Mouse (Mus musculus) MEL (cell line): ENCODE measurements around the gene Ankrd54. TPM values are rescaled to one million over a fixed set of nuclear protein-coding genes. Genes with fewer than 3 reads are reported as not detected.
A peak's percentile ranks its signal among the peaks of the same experiment; 100 is the strongest.

ENCODE experiments used
- DNase-seq: peaks from one replicate; pipeline ENCODE4 v3.0.0; 2011; ENCODE audit warnings: low read depth, low spot score
- H3K27ac ChIP-seq: 2 replicates; pipeline ENCODE4 v1.5.1; 2012; ENCODE audit warnings: low read depth, mild to moderate bottlenecking, control low read depth, low read length, moderate library complexity; ENCODE audit not compliant: control insufficient read depth
- H3K27me3 ChIP-seq, 2 experiments: fragments of 150-350 bp in 1 of 2; sonication (generic) in 1 of 2; 2 replicates each; pipeline ENCODE4 v1.6.1; 2012; ENCODE audit warnings: low read length in 2 of 2, mild to moderate bottlenecking in 2 of 2, improper control_type of control experiment in 1 of 2, moderate library complexity in 1 of 2; ENCODE audit not compliant: insufficient read depth in 2 of 2, control insufficient read depth in 1 of 2
- H3K36me3 ChIP-seq, 2 experiments: 2 replicates each; pipeline ENCODE4 v1.6.1; 2012 to 2014; ENCODE audit warnings: low read length in 2 of 2, improper control_type of control experiment in 1 of 2, inconsistent platforms in 1 of 2, mild to moderate bottlenecking in 1 of 2; ENCODE audit not compliant: insufficient read depth in 2 of 2, control insufficient read depth in 1 of 2
- H3K4me1 ChIP-seq, 2 experiments: fragments of 150-350 bp in 1 of 2; sonication (generic) in 1 of 2; 2 replicates each; pipeline ENCODE4 v1.6.1; 2012; ENCODE audit warnings: low read length in 2 of 2, improper control_type of control experiment in 1 of 2, mild to moderate bottlenecking in 1 of 2; ENCODE audit not compliant: insufficient read depth in 2 of 2, control insufficient read depth in 1 of 2
- H3K4me3 ChIP-seq, 2 experiments: fragments of 150-350 bp in 1 of 2; sonication (generic) in 1 of 2; 2 replicates each; pipeline ENCODE4 v1.5.1; 2012; ENCODE audit warnings: low read depth in 2 of 2, low read length in 2 of 2, mild to moderate bottlenecking in 2 of 2, moderate library complexity in 2 of 2, control low read depth in 1 of 2, improper control_type of control experiment in 1 of 2; ENCODE audit not compliant: control insufficient read depth in 1 of 2, insufficient read depth in 1 of 2
- H3K79me2 ChIP-seq: 2 replicates; pipeline ENCODE4 v1.6.1; 2012; ENCODE audit warnings: mild to moderate bottlenecking, low read length, moderate library complexity; ENCODE audit not compliant: control insufficient read depth, poor library complexity, insufficient read depth
- H3K9ac ChIP-seq: 2 replicates; pipeline ENCODE4 v1.6.1; 2012; ENCODE audit warnings: low read depth, mild to moderate bottlenecking, control low read depth, low read length, moderate library complexity; ENCODE audit not compliant: control insufficient read depth, poor library complexity, severe bottlenecking
- H3K9me3 ChIP-seq: fragments of 150-350 bp; sonication (generic); replicated peaks from 2 replicates; pipeline ENCODE4 v1.6.1; 2012; ENCODE audit warnings: mild to moderate bottlenecking, low read length, improper control_type of control experiment, moderate library complexity; ENCODE audit not compliant: insufficient read depth
- CHD1 ChIP-seq: IDR thresholded peaks from 2 replicates; pipeline ENCODE4 v1.6.1; 2012; ENCODE audit warnings: low read depth, mild to moderate bottlenecking, inconsistent platforms, low read length, improper control_type of control experiment
- CHD2 ChIP-seq: IDR thresholded peaks from 2 replicates; pipeline ENCODE4 v1.6.1; 2011; ENCODE audit warnings: low read length, improper control_type of control experiment
- CTCF ChIP-seq, 3 experiments: IDR thresholded peaks in 2 of 3; conservative IDR thresholded peaks in 1 of 3; 2 replicates each; pipeline ENCODE4 v1.5.1; 2011 to 2012; ENCODE audit warnings: low read length in 3 of 3, low read depth in 2 of 3, mild to moderate bottlenecking in 2 of 3, improper control_type of control experiment in 1 of 3, inconsistent platforms in 1 of 3, mixed read lengths in 1 of 3, moderate library complexity in 1 of 3; ENCODE audit not compliant: control insufficient read depth in 1 of 3, insufficient read depth in 1 of 3, poor library complexity in 1 of 3, severe bottlenecking in 1 of 3
- E2F4 ChIP-seq: IDR thresholded peaks from 2 replicates; pipeline ENCODE4 v1.6.1; 2011; ENCODE audit warnings: low read depth, low read length, improper control_type of control experiment, borderline replicate concordance
- ELF1 ChIP-seq: IDR thresholded peaks from 2 replicates; pipeline ENCODE4 v1.6.1; 2014; ENCODE audit warnings: low read depth, mild to moderate bottlenecking, inconsistent platforms, low read length, improper control_type of control experiment, moderate library complexity
- EP300 ChIP-seq, 2 experiments: IDR thresholded peaks; 2 replicates each; pipeline ENCODE4 v1.6.1; 2011; ENCODE audit warnings: improper control_type of control experiment in 2 of 2, low read length in 2 of 2, low read depth in 1 of 2, mild to moderate bottlenecking in 1 of 2
- ETS1 ChIP-seq: IDR thresholded peaks from 2 replicates; pipeline ENCODE4 v1.6.1; 2012; ENCODE audit warnings: low read depth, mild to moderate bottlenecking, inconsistent platforms, low read length, improper control_type of control experiment, moderate library complexity
- GABPA ChIP-seq: IDR thresholded peaks from 2 replicates; pipeline ENCODE4 v1.6.1; 2012; ENCODE audit warnings: low read depth, mild to moderate bottlenecking, inconsistent platforms, low read length, improper control_type of control experiment, moderate library complexity
- GATA1 ChIP-seq: IDR thresholded peaks from 2 replicates; pipeline ENCODE4 v1.6.1; 2011; ENCODE audit warnings: low read depth, low read length, improper control_type of control experiment
- JUND ChIP-seq: IDR thresholded peaks from 2 replicates; pipeline ENCODE4 v1.6.1; 2011; ENCODE audit warnings: low read depth, mild to moderate bottlenecking, improper control_type of control experiment, low read length
- MAFK ChIP-seq: IDR thresholded peaks from 2 replicates; pipeline ENCODE4 v1.6.1; 2011; ENCODE audit warnings: low read depth, mild to moderate bottlenecking, low read length, improper control_type of control experiment, borderline replicate concordance
- MAX ChIP-seq: IDR thresholded peaks from 2 replicates; pipeline ENCODE4 v1.6.1; 2011; ENCODE audit warnings: low read length, improper control_type of control experiment
- MEF2A ChIP-seq: IDR thresholded peaks from 2 replicates; pipeline ENCODE4 v1.6.1; 2014; ENCODE audit warnings: low read depth, mild to moderate bottlenecking, inconsistent platforms, low read length, improper control_type of control experiment; ENCODE audit not compliant: poor library complexity, insufficient replicate concordance, severe bottlenecking; ENCODE audit errors: extremely low read depth
- MXI1 ChIP-seq: IDR thresholded peaks from 2 replicates; pipeline ENCODE4 v1.6.1; 2011; ENCODE audit warnings: mild to moderate bottlenecking, low read depth, low read length, improper control_type of control experiment
- MYB ChIP-seq: IDR thresholded peaks from 2 replicates; pipeline ENCODE4 v1.6.1; 2011; ENCODE audit warnings: mild to moderate bottlenecking, low read depth, low read length, improper control_type of control experiment
- MYC ChIP-seq: IDR thresholded peaks from 2 replicates; pipeline ENCODE4 v1.6.1; 2011; ENCODE audit warnings: low read depth, mild to moderate bottlenecking, low read length, improper control_type of control experiment, moderate library complexity
- NELFE ChIP-seq: IDR thresholded peaks from 2 replicates; pipeline ENCODE4 v1.6.1; 2011; ENCODE audit warnings: low read depth, low read length, improper control_type of control experiment
- POLR2A ChIP-seq, 2 experiments: IDR thresholded peaks; 2 replicates each; pipeline ENCODE4 v1.6.1; 2011 to 2012; ENCODE audit warnings: low read length in 2 of 2, mild to moderate bottlenecking in 2 of 2, control low read depth in 1 of 2, improper control_type of control experiment in 1 of 2, low read depth in 1 of 2, moderate library complexity in 1 of 2; ENCODE audit not compliant: control insufficient read depth in 1 of 2, insufficient read depth in 1 of 2, poor library complexity in 1 of 2
- POLR2AphosphoS2 ChIP-seq: IDR thresholded peaks from 2 replicates; pipeline ENCODE4 v1.6.1; 2011; ENCODE audit warnings: low read length, improper control_type of control experiment
- RAD21 ChIP-seq: IDR thresholded peaks from 2 replicates; pipeline ENCODE4 v1.6.1; 2011; ENCODE audit warnings: mild to moderate bottlenecking, low read depth, low read length, improper control_type of control experiment
- RCOR1 ChIP-seq: IDR thresholded peaks from 2 replicates; pipeline ENCODE4 v1.6.1; 2012; ENCODE audit warnings: low read depth, mild to moderate bottlenecking, inconsistent platforms, low read length, improper control_type of control experiment
- SMC3 ChIP-seq: IDR thresholded peaks from 2 replicates; pipeline ENCODE4 v1.6.1; 2011; ENCODE audit warnings: low read depth, low read length, improper control_type of control experiment
- TBP ChIP-seq: IDR thresholded peaks from 2 replicates; pipeline ENCODE4 v1.8.0; 2011; ENCODE audit warnings: low read depth, low read length, improper control_type of control experiment
- TCF12 ChIP-seq: IDR thresholded peaks from 2 replicates; pipeline ENCODE4 v1.6.1; 2014; ENCODE audit warnings: low read depth, mild to moderate bottlenecking, inconsistent platforms, low read length, improper control_type of control experiment, moderate library complexity
- USF1 ChIP-seq: IDR thresholded peaks from 2 replicates; pipeline ENCODE4 v1.6.1; 2014; ENCODE audit warnings: low read depth, mild to moderate bottlenecking, inconsistent platforms, low read length, improper control_type of control experiment, moderate library complexity
- USF2 ChIP-seq, 2 experiments: IDR thresholded peaks; 2 replicates each; pipeline ENCODE4 v1.6.1; 2011 to 2012; ENCODE audit warnings: improper control_type of control experiment in 2 of 2, low read length in 2 of 2, borderline replicate concordance in 1 of 2, inconsistent platforms in 1 of 2, low read depth in 1 of 2, mild to moderate bottlenecking in 1 of 2; ENCODE audit not compliant: insufficient read depth in 1 of 2
- ZKSCAN1 ChIP-seq: IDR thresholded peaks from 2 replicates; pipeline ENCODE4 v1.6.1; 2012; ENCODE audit warnings: low read depth, mild to moderate bottlenecking, inconsistent platforms, low read length, improper control_type of control experiment, moderate library complexity
- ZNF384 ChIP-seq: IDR thresholded peaks from 2 replicates; pipeline ENCODE4 v1.6.1; 2012; ENCODE audit warnings: low read depth, mild to moderate bottlenecking, inconsistent platforms, low read length, improper control_type of control experiment
- polyA plus RNA-seq, 2 experiments: library from polyadenylated mRNA; stranded (reverse) in 1 of 2; unstranded in 1 of 2; fragments of >175 nt in 1 of 2; fragments of >200 nt in 1 of 2; gene quantifications; 2 replicates each; pipeline versions ENCODE4 v1.2.1 to v1.2.4; 2012; ENCODE audit warnings: low replicate concordance in 2 of 2, low read depth in 1 of 2; ENCODE audit not compliant: insufficient read length in 2 of 2, insufficient read depth in 1 of 2, missing spikeins in 1 of 2
- total RNA-seq: library from RNA; depleted of rRNA; stranded (reverse); fragments of 300-350 nt; gene quantifications from 2 replicates; pipeline ENCODE4 v1.2.3, GENCODE M21; 2012

The Ankrd54 gene
- total and polyA plus RNA-seq, 3 experiments: 42.3 to 62.2 TPM; not detected in 1

DNA sequence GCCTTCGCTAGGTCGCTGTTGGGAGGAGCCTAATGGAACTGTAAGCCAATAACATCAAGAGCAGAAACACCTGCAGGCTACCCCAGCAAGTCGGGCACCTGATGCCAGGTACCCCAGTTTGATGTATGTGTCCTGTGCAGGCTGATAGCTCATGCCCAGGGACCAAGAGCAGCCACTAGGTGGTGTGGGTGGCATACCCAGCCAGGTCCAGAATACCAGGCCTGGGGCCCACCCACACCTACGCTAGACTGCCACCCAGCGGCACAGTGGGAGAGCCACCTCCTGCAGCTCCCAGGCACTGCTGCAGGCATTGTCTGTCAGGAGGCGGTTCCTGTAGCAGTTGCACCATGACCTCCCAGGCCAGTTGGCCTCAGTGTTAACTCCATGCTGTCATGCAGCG, 23.8 kb downstream of the Ankrd54 start (continued):
- TF ChIP-seq ELF1 (no peak), SMC3 (peak; percentile 80), GABPA (no peak), MYC (no peak), ZKSCAN1 (no peak), CTCF (IDR thresholded peaks at IDR 0.05 in 2 of 3, conservative IDR thresholded peaks at IDR 0.05 in 1 of 3; ENCODE audit: control insufficient read depth in 1 of 3, insufficient read depth in 1 of 3, low read depth in 2 of 3, low read length in 3 of 3, poor library complexity in 1 of 3, severe bottlenecking in 1 of 3) (peak; percentile 92 to 99 (median 93)), JUND (no peak), MEF2A (no peak)

DNA sequence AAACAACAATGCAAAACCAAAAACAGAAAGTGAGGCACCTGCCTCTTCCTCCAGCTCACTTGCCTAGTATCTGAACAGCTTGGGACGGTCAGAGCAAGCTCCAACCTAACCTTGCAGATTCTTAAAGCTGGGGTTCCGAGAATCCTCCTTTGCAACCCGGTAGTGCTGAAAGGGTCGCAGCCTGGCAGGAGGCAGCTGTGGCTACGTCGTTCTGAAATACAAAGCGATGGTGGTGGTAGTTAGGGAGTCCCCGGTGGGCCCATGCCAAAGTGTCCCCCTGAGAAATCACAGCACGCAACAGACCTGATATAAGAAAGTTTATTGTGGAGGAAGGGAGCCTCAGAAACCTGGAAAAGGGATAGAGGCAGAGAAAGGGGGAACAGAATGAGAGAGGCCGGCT, 24.4 kb downstream of the Ankrd54 start:
- Histone ChIP-seq H3K4me3 (peak overlapping the region; percentile 40 to 53), H3K9me3 (no peaks in the 10 kb centered on the region), H3K27ac (peak overlapping the region; percentile 53), H3K79me2 (no peaks in the 10 kb centered on the region; the same call in 1 of the 2 replicates), H3K36me3 (no peaks in the 10 kb centered on the region), H3K9ac (peak overlapping the region; percentile 60), H3K4me1 (peaks cover 0 to 12% of the 10 kb centered on the region in 2 experiments; a peak in 2 of 4 replicates), H3K27me3 (no peaks in the 10 kb centered on the region)
- no peak for DNase-seq
- TF ChIP-seq MAX (no peak), NELFE (no peak), USF1 (0 out of 2 replicates have a peak, but pooled peaks have one; percentile 1), TBP (no peak), EP300 (IDR thresholded peaks at IDR 0.05; ENCODE audit: low read depth in 1 of 2, low read length in 2 of 2) (no peak), MYC (0 out of 2 replicates have a peak, but pooled peaks have one; percentile 30), CHD1 (no peak), MEF2A (no peak)

DNA sequence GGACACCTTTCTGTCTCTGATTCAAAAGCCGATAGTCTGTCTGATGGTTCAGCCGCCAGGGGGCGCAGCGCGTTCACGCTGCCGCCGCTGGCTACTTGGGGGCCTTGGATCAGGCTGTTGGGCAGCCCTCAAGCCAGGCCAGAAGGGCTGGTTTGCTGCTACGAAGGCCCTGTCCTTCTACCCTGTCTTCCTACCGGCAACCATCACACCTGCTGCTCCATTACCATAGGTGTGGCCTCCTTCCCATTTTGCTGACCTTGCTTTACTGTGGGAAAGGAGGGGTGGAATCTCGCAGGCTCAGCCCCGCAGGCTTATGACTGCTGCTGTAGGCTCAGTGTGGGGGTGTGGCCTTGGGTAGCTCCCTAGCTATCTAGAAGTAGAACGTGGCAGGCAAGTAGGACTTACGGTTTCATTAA, 24.8 kb downstream of the Ankrd54 start:
- H3K4me1 ChIP-seq: peaks cover 0 to 12% of the 10 kb centered on the region in 2 experiments; a peak in 2 of 4 replicates
- H3K27ac ChIP-seq: peak overlapping the region; percentile 53
- DNase-seq: peak; percentile 93
- H3K79me2 ChIP-seq: no peaks in the 10 kb centered on the region; the same call in 1 of the 2 replicates
- H3K9ac ChIP-seq: peak overlapping the region; percentile 64
- no peaks in the 10 kb centered on the region for H3K9me3 ChIP-seq
- peak overlapping the region; percentile 40 to 53 for H3K4me3 ChIP-seq
- H3K27me3 ChIP-seq: no peaks in the 10 kb centered on the region
- no peaks in the 10 kb centered on the region for H3K36me3 ChIP-seq
- TF ChIP-seq SMC3 (peak; percentile 72), ETS1 (peak; percentile 26; the same call in 1 of the 2 replicates), RAD21 (peak; percentile 44), USF1 (no peak), MAFK (peak; percentile 95), MYB (no peak), POLR2A (IDR thresholded peaks at IDR 0.05; ENCODE audit: control insufficient read depth in 1 of 2, insufficient read depth in 1 of 2, low read depth in 1 of 2, low read length in 2 of 2, poor library complexity in 1 of 2) (no peak; a peak in 1 of 4 replicates), MAX (no peak), RCOR1 (no peak), JUND (no peak), CTCF (IDR thresholded peaks at IDR 0.05 in 2 of 3, conservative IDR thresholded peaks at IDR 0.05 in 1 of 3; ENCODE audit: control insufficient read depth in 1 of 3, insufficient read depth in 1 of 3, low read depth in 2 of 3, low read length in 3 of 3, poor library complexity in 1 of 3, severe bottlenecking in 1 of 3) (peak; percentile 87 to 96 (median 91)), NELFE (no peak), CHD2 (no peak), ZNF384 (no peak; the same call in 1 of the 2 replicates), TBP (no peak), TCF12 (no peak), ZKSCAN1 (no peak), E2F4 (no peak), GATA1 (peak; percentile 10; the same call in 1 of the 2 replicates), POLR2AphosphoS2 (no peak), USF2 (IDR thresholded peaks at IDR 0.05; ENCODE audit: borderline replicate concordance in 1 of 2, insufficient read depth in 1 of 2, low read depth in 1 of 2, low read length in 2 of 2) (no peak), MXI1 (peak; percentile 50; the same call in 1 of the 2 replicates)
